Mouse (Mus musculus): Measurements from ENCODE around the gene Grwd1. TPM values are rescaled to one million over a fixed set of nuclear protein-coding genes. Genes with fewer than 3 reads are reported as not detected.
A peak's percentile ranks its signal among the peaks of the same experiment; 100 is the strongest.

Gene Grwd1
- polyA plus RNA-seq, 1 experiment from 2014 or later, result 50.3 TPM

DNA sequence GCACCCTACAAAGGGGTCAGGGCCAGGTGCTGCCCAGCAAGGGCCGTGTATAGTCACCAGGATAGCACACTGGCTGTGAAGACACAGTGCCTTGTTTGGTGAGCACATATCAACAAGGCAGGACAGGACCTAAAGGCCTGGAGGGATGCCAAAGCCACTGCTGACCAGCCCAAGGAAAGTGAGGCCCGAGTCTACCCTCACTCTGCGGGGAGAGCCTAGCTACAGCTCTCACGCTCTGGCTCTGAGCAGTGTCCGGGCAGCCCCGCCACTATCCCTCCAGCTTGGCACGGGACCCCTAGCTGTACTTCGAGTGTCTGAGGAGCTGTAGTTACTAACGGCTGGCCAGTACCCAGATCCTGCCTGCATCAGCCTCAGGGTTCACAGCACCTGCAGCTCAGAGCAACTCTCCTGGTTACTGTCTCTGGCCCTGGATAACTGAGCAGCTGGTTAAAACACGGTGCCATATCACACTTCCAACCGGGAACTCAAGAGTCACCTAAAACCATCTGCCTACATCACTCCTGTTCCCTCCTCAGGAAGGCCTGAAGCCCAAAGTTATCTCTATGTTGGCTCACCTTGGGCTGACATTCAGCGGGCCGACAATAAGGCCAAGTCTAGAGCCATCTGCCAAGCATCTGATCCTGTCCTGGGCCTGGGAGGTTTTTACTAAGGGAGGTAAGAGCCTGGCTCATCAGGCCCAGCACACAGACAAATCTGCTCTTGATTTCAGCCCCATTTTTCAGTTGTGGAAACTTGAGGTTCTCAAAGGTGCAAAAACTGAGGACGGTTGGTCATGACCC is 21.3 kb downstream of the Grwd1 start:
- peaks cover 11% of the 10 kb centered on the region for H3K4me1 ChIP-seq (ENCODE audit: control insufficient read depth, insufficient read depth, low read length)
- WGBS, result 82% methylated on average over 14 of the region's 14 CpGs
- no peak overlapping the region for H3K4me3 ChIP-seq (replicated peaks; ENCODE audit: low read length)
- no peaks in the 10 kb centered on the region for H3K27me3 ChIP-seq (ENCODE audit: control insufficient read depth, insufficient read depth, low read length)
- H3K27ac ChIP-seq (ENCODE audit: low read length), result no peak overlapping the region
- no peak overlapping the region for H3K9ac ChIP-seq (ENCODE audit: low read length)
- H3K4me2 ChIP-seq (ENCODE audit: low read depth, low read length), result no peak overlapping the region
- no peaks in the 10 kb centered on the region for H3K9me3 ChIP-seq (replicated peaks; ENCODE audit: control insufficient read depth, low read length)
- peaks cover 21% of the 10 kb centered on the region for H3K36me3 ChIP-seq (ENCODE audit: control insufficient read depth, insufficient read depth, low read length)
- no peak for ATAC-seq (ENCODE audit: insufficient read depth, low FRiP score)

DNA sequence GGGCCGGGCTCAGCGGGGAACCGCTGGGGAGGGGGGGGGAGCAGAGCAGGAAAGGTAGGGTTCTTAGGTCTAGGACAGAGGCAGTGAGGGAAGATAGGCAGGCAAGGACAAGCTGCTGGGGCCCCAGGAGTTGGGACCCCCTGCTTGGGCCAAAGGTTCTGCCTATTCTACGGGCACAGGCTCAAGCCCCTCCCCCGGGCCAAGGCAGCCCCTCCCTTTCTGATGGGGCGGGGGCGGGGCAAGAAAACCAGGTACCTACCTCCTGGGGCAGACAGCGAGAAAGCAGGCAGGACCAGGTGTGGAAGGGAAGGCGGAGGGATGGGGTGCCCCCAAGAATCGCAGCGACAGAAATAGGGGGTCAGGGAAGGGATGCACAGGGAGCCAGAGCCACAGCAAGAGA is 22.3 kb downstream of the Grwd1 start:
- Histone ChIP-seq H3K9me3 (replicated peaks; ENCODE audit: control insufficient read depth, low read length) (no peaks in the 10 kb centered on the region), H3K27me3 (ENCODE audit: control insufficient read depth, insufficient read depth, low read length) (no peaks in the 10 kb centered on the region), H3K4me1 (ENCODE audit: control insufficient read depth, insufficient read depth, low read length) (peaks cover 11% of the 10 kb centered on the region), H3K9ac (ENCODE audit: low read length) (no peak overlapping the region), H3K4me2 (ENCODE audit: low read depth, low read length) (no peak overlapping the region), H3K27ac (ENCODE audit: low read length) (no peak overlapping the region), H3K36me3 (ENCODE audit: control insufficient read depth, insufficient read depth, low read length) (peaks cover 21% of the 10 kb centered on the region), H3K4me3 (replicated peaks; ENCODE audit: low read length) (no peak overlapping the region)
- WGBS, result 48% methylated on average over 11 of the region's 11 CpGs
- no peak for ATAC-seq (ENCODE audit: insufficient read depth, low FRiP score)

DNA sequence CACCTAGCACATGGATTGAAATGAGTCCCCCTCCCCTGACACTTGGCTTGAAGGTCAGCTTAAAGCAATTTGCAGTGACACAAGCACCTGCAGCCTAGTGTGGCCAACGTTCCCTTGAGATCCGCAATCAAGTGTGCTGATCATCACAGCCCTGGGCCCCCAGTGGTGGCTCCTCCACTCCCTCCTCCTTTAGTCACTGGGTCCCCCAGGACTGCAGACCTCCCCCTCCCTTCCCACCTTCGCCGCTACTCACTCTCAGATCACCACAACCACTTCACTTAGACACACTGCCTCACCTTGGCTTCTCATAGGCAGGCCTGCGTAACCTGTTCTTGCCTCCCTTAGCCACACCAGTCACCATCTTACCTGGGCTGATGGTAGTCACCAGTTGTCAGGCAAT is 24.8 kb downstream of the Grwd1 start:
- Histone ChIP-seq H3K4me2 (ENCODE audit: low read depth, low read length) (no peak overlapping the region), H3K9me3 (replicated peaks; ENCODE audit: control insufficient read depth, low read length) (no peaks in the 10 kb centered on the region), H3K4me1 (ENCODE audit: control insufficient read depth, insufficient read depth, low read length) (peaks cover 3% of the 10 kb centered on the region; the same call in 1 of the 2 replicates), H3K27ac (ENCODE audit: low read length) (no peak overlapping the region), H3K4me3 (replicated peaks; ENCODE audit: low read length) (no peak overlapping the region), H3K9ac (ENCODE audit: low read length) (no peak overlapping the region), H3K36me3 (ENCODE audit: control insufficient read depth, insufficient read depth, low read length) (peaks cover 19% of the 10 kb centered on the region), H3K27me3 (ENCODE audit: control insufficient read depth, insufficient read depth, low read length) (no peaks in the 10 kb centered on the region)
- no peak for ATAC-seq (ENCODE audit: insufficient read depth, low FRiP score)
- 63% methylated on average over 5 of the region's 5 CpGs for WGBS

DNA sequence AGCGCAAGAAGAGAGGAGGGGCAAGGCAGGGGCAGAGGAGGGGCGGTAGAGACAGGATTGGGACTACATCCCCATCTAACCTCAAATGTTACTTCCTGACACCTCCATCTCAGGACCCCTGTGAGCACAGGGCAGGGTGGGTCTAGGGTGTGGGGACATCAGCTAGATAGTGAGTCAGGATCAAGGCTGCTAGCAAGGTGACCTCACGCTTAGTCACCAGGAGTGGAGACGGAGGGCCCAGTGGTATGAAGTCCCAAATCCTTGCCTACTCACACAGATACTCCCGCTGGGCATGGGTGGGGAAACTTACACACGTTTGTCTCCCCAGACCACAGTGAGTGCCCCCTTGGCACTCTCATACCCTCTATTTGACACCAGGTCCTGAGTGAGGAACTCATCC is 28.2 kb downstream of the Grwd1 start:
- Histone ChIP-seq H3K4me2 (ENCODE audit: low read depth, low read length) (no peak overlapping the region), H3K27me3 (ENCODE audit: control insufficient read depth, insufficient read depth, low read length) (peaks cover 4% of the 10 kb centered on the region; the same call in 1 of the 2 replicates), H3K27ac (ENCODE audit: low read length) (no peak overlapping the region), H3K4me3 (replicated peaks; ENCODE audit: low read length) (no peak overlapping the region), H3K4me1 (ENCODE audit: control insufficient read depth, insufficient read depth, low read length) (peaks cover 18% of the 10 kb centered on the region), H3K9me3 (replicated peaks; ENCODE audit: control insufficient read depth, low read length) (no peaks in the 10 kb centered on the region), H3K36me3 (ENCODE audit: control insufficient read depth, insufficient read depth, low read length) (no peaks in the 10 kb centered on the region; the same call in 1 of the 2 replicates), H3K9ac (ENCODE audit: low read length) (no peak overlapping the region)
- WGBS, result 82% methylated on average over 6 of the region's 6 CpGs
- no peak for ATAC-seq (ENCODE audit: insufficient read depth, low FRiP score)

DNA sequence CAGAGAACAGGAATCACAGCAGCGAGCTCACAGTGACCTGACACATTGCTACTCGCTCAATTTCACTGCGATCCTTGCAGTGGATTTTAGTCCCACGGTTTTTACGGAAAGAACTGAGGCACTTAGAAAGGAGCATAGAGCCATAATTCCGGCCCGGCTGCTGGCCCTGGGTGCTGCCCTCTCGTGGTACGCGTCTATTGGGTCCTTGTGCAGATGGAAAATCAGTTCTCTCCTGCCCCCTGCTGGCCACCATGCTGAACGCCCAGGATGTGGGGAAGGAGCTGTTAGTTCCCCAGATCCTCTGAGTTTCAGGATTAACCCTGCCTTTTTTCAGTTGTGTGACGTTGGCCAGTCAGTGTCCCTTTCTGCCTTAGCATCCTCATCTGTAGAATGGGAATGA is 29.4 kb downstream of the Grwd1 start:
- H3K27me3 ChIP-seq (ENCODE audit: control insufficient read depth, insufficient read depth, low read length), result peaks cover 10% of the 10 kb centered on the region
- H3K4me3 ChIP-seq (replicated peaks; ENCODE audit: low read length), result peak overlapping the region; percentile 30
- ATAC-seq (ENCODE audit: insufficient read depth, low FRiP score), result peak; percentile 51
- H3K9ac ChIP-seq (ENCODE audit: low read length), result peak overlapping the region; percentile 62
- H3K9me3 ChIP-seq (replicated peaks; ENCODE audit: control insufficient read depth, low read length), result no peaks in the 10 kb centered on the region
- 3% methylated on average over 12 of the region's 12 CpGs for WGBS
- H3K27ac ChIP-seq (ENCODE audit: low read length), result 0 out of 2 replicates have a peak overlapping the region, but pooled peaks have one; percentile 31
- H3K4me2 ChIP-seq (ENCODE audit: low read depth, low read length), result peak overlapping the region; percentile 58
- no peaks in the 10 kb centered on the region for H3K36me3 ChIP-seq (ENCODE audit: control insufficient read depth, insufficient read depth, low read length)
- peaks cover 22% of the 10 kb centered on the region for H3K4me1 ChIP-seq (ENCODE audit: control insufficient read depth, insufficient read depth, low read length)

DNA sequence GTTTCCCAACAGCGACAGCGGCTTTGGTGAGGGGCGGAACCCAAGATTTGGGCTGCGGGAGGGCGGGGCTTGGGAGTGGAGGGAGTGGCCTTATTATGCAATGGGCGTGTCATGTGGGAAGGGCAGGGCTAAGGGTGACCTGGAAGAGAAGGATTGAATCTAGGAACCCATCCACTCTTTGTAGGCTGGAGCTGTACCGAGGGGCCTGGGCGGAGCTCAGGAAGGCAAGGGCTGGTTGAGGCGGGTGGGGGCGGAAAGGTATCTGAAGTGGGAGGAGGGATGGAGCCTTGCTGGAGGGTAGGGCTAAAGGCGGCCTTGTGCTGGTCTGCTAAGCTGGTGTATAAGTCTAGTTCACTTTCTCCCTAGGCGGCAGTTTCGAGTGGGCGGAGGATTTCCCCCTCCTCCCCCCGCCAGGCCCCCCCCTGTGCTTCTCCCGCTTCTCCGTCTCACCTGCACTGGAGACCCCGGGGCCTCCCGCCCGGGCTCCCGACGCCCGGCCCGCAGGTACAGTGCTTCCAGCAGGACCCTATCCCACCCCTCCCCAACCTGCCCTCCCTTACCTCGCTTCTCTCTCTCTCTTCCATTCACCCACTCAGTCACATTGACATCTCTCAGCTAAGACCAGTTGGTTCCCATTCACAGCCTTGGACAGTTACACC is 30.1 kb downstream of the Grwd1 start:
- peaks cover 22% of the 10 kb centered on the region for H3K4me1 ChIP-seq (ENCODE audit: control insufficient read depth, insufficient read depth, low read length)
- peak overlapping the region; percentile 58 for H3K4me2 ChIP-seq (ENCODE audit: low read depth, low read length)
- H3K9me3 ChIP-seq (replicated peaks; ENCODE audit: control insufficient read depth, low read length), result no peaks in the 10 kb centered on the region
- peak; percentile 65 for ATAC-seq (ENCODE audit: insufficient read depth, low FRiP score)
- H3K9ac ChIP-seq (ENCODE audit: low read length), result peak overlapping the region; percentile 62
- H3K4me3 ChIP-seq (replicated peaks; ENCODE audit: low read length), result peak overlapping the region; percentile 30
- no peaks in the 10 kb centered on the region for H3K36me3 ChIP-seq (ENCODE audit: control insufficient read depth, insufficient read depth, low read length)
- WGBS, result 13% methylated on average over 25 of the region's 25 CpGs
- peaks cover 10% of the 10 kb centered on the region for H3K27me3 ChIP-seq (ENCODE audit: control insufficient read depth, insufficient read depth, low read length)
- peak overlapping the region; percentile 31; the same call in 1 of the 2 replicates for H3K27ac ChIP-seq (ENCODE audit: low read length)

DNA sequence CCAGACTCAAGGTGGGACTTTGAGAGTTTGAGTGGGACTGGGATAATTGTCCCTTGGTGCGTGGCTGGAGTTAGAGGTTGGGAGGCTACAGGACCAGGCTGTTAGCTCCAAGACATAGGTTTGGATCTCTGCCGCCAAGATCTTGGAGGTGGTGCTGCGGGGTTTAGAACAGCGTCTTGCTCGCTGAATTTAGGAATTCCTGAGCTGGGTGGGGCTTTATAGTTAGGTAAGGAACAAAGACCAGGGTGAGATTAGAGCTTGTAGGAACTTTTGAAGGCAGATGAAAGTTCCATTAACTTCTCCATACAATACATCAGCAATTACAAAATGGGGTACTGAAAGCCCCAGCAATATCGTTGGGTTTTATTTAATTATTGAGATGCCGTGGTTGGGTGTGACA is 30.7 kb downstream of the Grwd1 start:
- Histone ChIP-seq H3K27ac (ENCODE audit: low read length) (no peak overlapping the region; the same call in 1 of the 2 replicates), H3K4me2 (ENCODE audit: low read depth, low read length) (peak overlapping the region; percentile 58), H3K4me1 (ENCODE audit: control insufficient read depth, insufficient read depth, low read length) (peaks cover 22% of the 10 kb centered on the region), H3K9me3 (replicated peaks; ENCODE audit: control insufficient read depth, low read length) (no peaks in the 10 kb centered on the region), H3K4me3 (replicated peaks; ENCODE audit: low read length) (peak overlapping the region; percentile 30), H3K36me3 (ENCODE audit: control insufficient read depth, insufficient read depth, low read length) (no peaks in the 10 kb centered on the region), H3K27me3 (ENCODE audit: control insufficient read depth, insufficient read depth, low read length) (peaks cover 10% of the 10 kb centered on the region), H3K9ac (ENCODE audit: low read length) (no peak overlapping the region)
- WGBS, result 40% methylated on average over 7 of the region's 7 CpGs
- no peak for ATAC-seq (ENCODE audit: insufficient read depth, low FRiP score)

DNA sequence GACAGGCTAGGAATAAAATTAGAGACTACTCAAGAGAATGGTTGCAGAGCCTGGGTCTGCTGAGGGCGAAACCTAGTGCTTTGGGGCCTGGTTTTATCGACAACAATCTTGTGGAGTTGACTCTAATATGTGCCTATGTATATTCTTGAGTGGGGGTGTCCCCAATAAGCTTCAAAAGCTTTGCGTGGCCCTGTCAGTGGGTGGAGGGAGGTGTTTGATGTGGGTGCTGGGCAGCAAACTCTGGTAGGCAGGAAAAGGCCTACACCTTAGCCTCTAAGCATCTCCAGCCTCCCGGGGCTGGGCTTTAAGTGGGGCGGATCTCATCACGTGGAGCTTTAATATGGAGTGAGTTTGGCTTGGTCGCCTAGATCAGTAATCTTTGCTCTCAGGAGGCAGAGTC is 31.8 kb downstream of the Grwd1 start:
- Histone ChIP-seq H3K4me1 (ENCODE audit: control insufficient read depth, insufficient read depth, low read length) (peaks cover 22% of the 10 kb centered on the region), H3K9me3 (replicated peaks; ENCODE audit: control insufficient read depth, low read length) (no peaks in the 10 kb centered on the region), H3K36me3 (ENCODE audit: control insufficient read depth, insufficient read depth, low read length) (no peaks in the 10 kb centered on the region), H3K27me3 (ENCODE audit: control insufficient read depth, insufficient read depth, low read length) (peaks cover 10% of the 10 kb centered on the region), H3K9ac (ENCODE audit: low read length) (peak overlapping the region; percentile 76), H3K27ac (ENCODE audit: low read length) (no peak overlapping the region), H3K4me2 (ENCODE audit: low read depth, low read length) (peak overlapping the region; percentile 93), H3K4me3 (replicated peaks; ENCODE audit: low read length) (peak overlapping the region; percentile 55)
- WGBS, result 62% methylated on average over 7 of the region's 7 CpGs
- ATAC-seq (ENCODE audit: insufficient read depth, low FRiP score), result no peak

DNA sequence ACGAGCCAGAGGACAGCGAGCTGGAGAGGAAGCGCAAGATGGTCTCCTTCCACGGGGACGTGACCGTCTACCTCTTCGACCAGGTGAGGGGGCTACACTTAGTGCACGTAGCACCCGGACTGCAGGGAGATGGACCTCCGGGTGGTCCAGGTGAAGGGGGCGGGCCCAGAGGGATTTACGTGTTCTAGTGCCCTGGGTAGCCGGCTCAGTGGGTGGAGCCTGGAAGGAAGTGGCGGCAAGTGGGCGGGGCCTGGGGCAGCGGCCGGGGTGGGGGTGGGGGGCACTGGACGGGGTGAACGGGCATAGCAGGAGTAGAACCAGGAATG is 32.3 kb downstream of the Grwd1 start:
- no peaks in the 10 kb centered on the region for H3K36me3 ChIP-seq (ENCODE audit: control insufficient read depth, insufficient read depth, low read length)
- ATAC-seq (ENCODE audit: insufficient read depth, low FRiP score), result no peak
- H3K4me1 ChIP-seq (ENCODE audit: control insufficient read depth, insufficient read depth, low read length), result peaks cover 22% of the 10 kb centered on the region
- H3K4me3 ChIP-seq (replicated peaks; ENCODE audit: low read length), result peak overlapping the region; percentile 55
- H3K9me3 ChIP-seq (replicated peaks; ENCODE audit: control insufficient read depth, low read length), result no peaks in the 10 kb centered on the region
- no peak overlapping the region for H3K27ac ChIP-seq (ENCODE audit: low read length)
- peak overlapping the region; percentile 93 for H3K4me2 ChIP-seq (ENCODE audit: low read depth, low read length)
- 3% methylated on average over 19 of the region's 19 CpGs for WGBS
- peak overlapping the region; percentile 76 for H3K9ac ChIP-seq (ENCODE audit: low read length)
- peaks cover 10% of the 10 kb centered on the region for H3K27me3 ChIP-seq (ENCODE audit: control insufficient read depth, insufficient read depth, low read length)
